Mouse (Mus musculus) testis, adult 10 weeks (tissue): ENCODE measurements around the gene Rpgrip1l. TPM values are rescaled to one million over a fixed set of nuclear protein-coding genes. Genes with fewer than 3 reads are reported as not detected.

Source experiments
- polyA plus RNA-seq: library from polyadenylated mRNA; stranded (reverse); fragments of 350-450 nt; fragmentation: Illumina TruSeq; extraction: RNeasy Lipid Tissue Mini Kit (QIAGEN cat#74804); gene quantifications from one replicate; pipeline ENCODE4 v1.2.3, GENCODE M21; 2014; ENCODE audit warnings: low read depth, low replicate concordance

The Rpgrip1l gene
- polyA plus RNA-seq, result 52.7 TPM

GRCm38 (mm10) chr8:91312835-91313832, at the start of gene Rpgrip1l, which contains the start of gene Fto:
Rpgrip1l (minus strand) TSS chr8:91313262.
Fto (plus strand) TSS chr8:91313525.

GRCm38 (mm10) chr8:91199876-91200275, 113.2 kb downstream of the Rpgrip1l start, which contains the start of gene Aktip:
Aktip (minus strand) TSS chr8:91199976.

Other genes with a start within 250 kb of the Rpgrip1l start
- 164 TPM for gene Rbl2, start 243.2 kb downstream of the Rpgrip1l start, polyA plus RNA-seq
- gene Aktip, start 113.3 kb downstream of the Rpgrip1l start, polyA plus RNA-seq, result 63.1 TPM
- 44.9 TPM for gene Fto, start 263 bp upstream of the Rpgrip1l start, polyA plus RNA-seq